17 mouse cellular contexts compared by ENCODE assay signal in genomic region chr9:42321442-42321841, GRCm38 (mm10). TPM values are rescaled to one million over a fixed set of nuclear protein-coding genes. Genes with fewer than 3 reads are reported as not detected.
DNase-seq lines count a peak whose midpoint lies in the region; ATAC-seq lines count a peak whose summit lies in the region.
"Had no signal": no experiment of that assay in that cellular context is flagged by ENCODE, and none has a peak within 500 bp of the region (broad histone marks: within the 10 kb centered on the region; RNA-seq: fewer than 3 reads in every experiment).

No protein-coding gene starts in this region.

- 76% methylated on average over 2 of the region's 2 CpGs for WGBS in heart, embryonic 10.5 days

- H3K9me3 ChIP-seq in heart, embryonic 10.5 days = no peaks in the 10 kb centered on the region
- H3K9me3 ChIP-seq: embryonic facial prominence, embryonic 12.5 days had no signal

- no peak overlapping the region for H3K27ac ChIP-seq in heart, embryonic 10.5 days
- H3K27ac ChIP-seq: embryonic facial prominence, embryonic 10.5 days; embryonic facial prominence, embryonic 12.5 days had no signal

- ATAC-seq in megakaryocyte progenitor cell, adult 5-6 weeks (replicated peaks; ENCODE audit: poor library complexity) = no peak
- ATAC-seq: forebrain, embryonic 14.5 days; forebrain, embryonic 16.5 days had no signal

- peak; percentile 39 for DNase-seq in heart, embryonic 10.5 days (ENCODE audit: low spot score)
- DNase-seq in heart, adult 18-20 months = no peak
- DNase-seq in brain, adult 2 months (ENCODE audit: low read depth, low spot score) = peak; percentile 63
- DNase-seq in telencephalon, adult 2 months (ENCODE audit: low read depth, low spot score) = peak; percentile 44
- DNase-seq: adrenal gland, adult 2 months; adrenal gland, postnatal 10 days; adrenal gland, postnatal 25 days; cerebellum, adult 11-12 months; cerebellum, adult 2 months; cerebellum, adult 9-10 months; cerebellum, postnatal 10 days; cerebellum, postnatal 25 days had no signal

- no peaks in the 10 kb centered on the region for H3K36me3 ChIP-seq in heart, embryonic 10.5 days
- H3K36me3 ChIP-seq: embryonic facial prominence, embryonic 10.5 days; embryonic facial prominence, embryonic 12.5 days had no signal

- H3K4me3 ChIP-seq in heart, embryonic 10.5 days = no peak overlapping the region
- H3K4me3 ChIP-seq: embryonic facial prominence, embryonic 10.5 days; embryonic facial prominence, embryonic 12.5 days had no signal

- H3K4me1 ChIP-seq in heart, embryonic 10.5 days = no peaks in the 10 kb centered on the region
- H3K4me1 ChIP-seq: embryonic facial prominence, embryonic 10.5 days; embryonic facial prominence, embryonic 12.5 days had no signal

- H3K27me3 ChIP-seq in heart, embryonic 10.5 days (ENCODE audit: insufficient read depth, poor library complexity, severe bottlenecking) = peaks cover 18% of the 10 kb centered on the region; the same call in 1 of the 2 replicates

RNA-seq across cellular contexts. Expression of gene Sc5d, which starts 57.4 kb away (rescaled TPM):
- polyA plus RNA-seq in heart, embryonic 10.5 days (2016; fragmentation: Nextera tagmentation; extraction: Ambion mirVana) = 51.5 and 58.1 TPM in 2 replicates
- total RNA-seq in heart, adult 18-20 months (2021) = 10 to 100 TPM; 14.8 to 19.5 TPM
- 31.1 and 31.4 TPM in 2 replicates for total RNA-seq in megakaryocyte progenitor cell, adult 5-6 weeks (2015)
- 26.5 and 26.8 TPM in 2 replicates for total RNA-seq in megakaryocyte progenitor cell, adult 5-6 weeks (2017)

Comparison
In these comparisons a context has a peak if more than half of its experiments do, and no peak if none do; other contexts are left out.
1. DNase-seq: peak in heart, embryonic 10.5 days (single experiment), brain, adult 2 months (single experiment) and telencephalon, adult 2 months (single experiment); none in heart, adult 18-20 months (0 of 2).